Mouse (Mus musculus) CH12.LX (cell line): ENCODE results near the gene Snx11. TPM values are rescaled to one million over a fixed set of nuclear protein-coding genes. Genes with fewer than 3 reads are reported as not detected.
A peak's percentile ranks its signal among the peaks of the same experiment; 100 is the strongest.

Source experiments
- DNase-seq: peaks from one replicate; pipeline ENCODE4 v3.0.0-alpha.2; 2013; ENCODE audit errors: extremely low read depth
- H3K27ac ChIP-seq: 2 replicates; pipeline ENCODE4 v1.5.1; 2012; ENCODE audit warnings: low read depth, mild to moderate bottlenecking, control low read depth, moderate library complexity; ENCODE audit not compliant: insufficient read depth
- H3K27me3 ChIP-seq: replicated peaks from 2 replicates; pipeline ENCODE3; 2012; ENCODE audit warnings: inconsistent platforms
- H3K36me3 ChIP-seq, 2 experiments: replicated peaks in 1 of 2; 2 replicates each; pipeline versions ENCODE3 to v1.6.1; 2012; ENCODE audit warnings: inconsistent platforms in 1 of 2, low read length in 1 of 2, mild to moderate bottlenecking in 1 of 2, mixed read lengths in 1 of 2, moderate library complexity in 1 of 2; ENCODE audit not compliant: control insufficient read depth in 1 of 2, insufficient read depth in 1 of 2
- H3K4me1 ChIP-seq, 2 experiments: 2 replicates each; pipeline ENCODE4 v1.6.1; 2012; ENCODE audit warnings: inconsistent platforms in 1 of 2, moderate library complexity in 1 of 2; ENCODE audit not compliant: insufficient read depth in 2 of 2, control insufficient read depth in 1 of 2
- H3K4me2 ChIP-seq: 2 replicates; pipeline ENCODE4 v1.6.1; 2012; ENCODE audit warnings: low read depth, mild to moderate bottlenecking, control low read depth; ENCODE audit not compliant: poor library complexity, insufficient read depth, severe bottlenecking
- H3K4me3 ChIP-seq, 3 experiments: fragments of 150-350 bp in 1 of 3; sonication (generic) in 1 of 3; replicated peaks in 1 of 3; 2 replicates each; pipeline versions ENCODE3 to v1.5.1; 2011 to 2012; ENCODE audit warnings: low read depth in 2 of 3, low read length in 2 of 3, mild to moderate bottlenecking in 2 of 3, moderate library complexity in 2 of 3, control low read depth in 1 of 3, improper control_type of control experiment in 1 of 3, inconsistent platforms in 1 of 3, mixed read lengths in 1 of 3; ENCODE audit not compliant: poor library complexity in 1 of 3
- H3K79me2 ChIP-seq: replicated peaks from 2 replicates; pipeline ENCODE4 v1.6.1; 2012; ENCODE audit warnings: mild to moderate bottlenecking, moderate library complexity; ENCODE audit not compliant: control insufficient read depth, poor library complexity, insufficient read depth, severe bottlenecking; ENCODE audit errors: extremely low read depth
- H3K9ac ChIP-seq: 2 replicates; pipeline ENCODE4 v1.6.1; 2012; ENCODE audit warnings: low read depth, mild to moderate bottlenecking, control low read depth, moderate library complexity; ENCODE audit not compliant: insufficient read depth
- H3K9me3 ChIP-seq: replicated peaks from 2 replicates; pipeline ENCODE3; 2012; ENCODE audit warnings: low read length, inconsistent platforms, mixed read lengths
- BHLHE40 ChIP-seq: IDR thresholded peaks from 2 replicates; pipeline ENCODE4 v1.6.1; 2011; ENCODE audit warnings: mild to moderate bottlenecking, low read depth, low read length, improper control_type of control experiment
- CTCF ChIP-seq, 2 experiments: IDR thresholded peaks in 1 of 2; conservative IDR thresholded peaks in 1 of 2; 2 replicates each; pipeline ENCODE4 v1.5.1; 2011 to 2012; ENCODE audit warnings: low read depth in 2 of 2, low read length in 2 of 2, improper control_type of control experiment in 1 of 2, inconsistent platforms in 1 of 2, mild to moderate bottlenecking in 1 of 2, moderate library complexity in 1 of 2
- E2F4 ChIP-seq: IDR thresholded peaks from 2 replicates; pipeline ENCODE4 v1.6.1; 2011; ENCODE audit warnings: low read depth, low read length, improper control_type of control experiment; ENCODE audit not compliant: insufficient replicate concordance
- GABPA ChIP-seq: IDR thresholded peaks from 2 replicates; pipeline ENCODE4 v1.6.1; 2012; ENCODE audit warnings: low read depth, low read length, improper control_type of control experiment, inconsistent platforms; ENCODE audit not compliant: insufficient replicate concordance
- JUND ChIP-seq: conservative IDR thresholded peaks from 2 replicates; pipeline ENCODE4 v1.6.1; 2011; ENCODE audit warnings: low read depth, low read length, improper control_type of control experiment
- KAT2A ChIP-seq: IDR thresholded peaks from 2 replicates; pipeline ENCODE4 v1.6.1; 2012; ENCODE audit warnings: low read length, improper control_type of control experiment, inconsistent platforms; ENCODE audit not compliant: insufficient replicate concordance
- MAX ChIP-seq: IDR thresholded peaks from 2 replicates; pipeline ENCODE4 v1.6.1; 2011; ENCODE audit warnings: low read length, improper control_type of control experiment
- MXI1 ChIP-seq: IDR thresholded peaks from 2 replicates; pipeline ENCODE4 v1.6.1; 2011; ENCODE audit warnings: mild to moderate bottlenecking, low read depth, low read length, improper control_type of control experiment
- NELFE ChIP-seq: IDR thresholded peaks from 2 replicates; pipeline ENCODE4 v1.6.1; 2011; ENCODE audit warnings: low read depth, low read length, improper control_type of control experiment
- RAD21 ChIP-seq: IDR thresholded peaks from 2 replicates; pipeline ENCODE4 v1.6.1; 2011; ENCODE audit warnings: low read depth, mild to moderate bottlenecking, low read length, improper control_type of control experiment, moderate library complexity
- TCF12 ChIP-seq: IDR thresholded peaks from 2 replicates; pipeline ENCODE4 v1.6.1; 2014; ENCODE audit warnings: low read depth, mild to moderate bottlenecking, inconsistent platforms, low read length, improper control_type of control experiment
- USF2 ChIP-seq: conservative IDR thresholded peaks from 2 replicates; pipeline ENCODE4 v1.6.1; 2011; ENCODE audit warnings: low read depth, low read length, improper control_type of control experiment
- ZMIZ1 ChIP-seq: IDR thresholded peaks from 2 replicates; pipeline ENCODE4 v1.6.1; 2012; ENCODE audit warnings: low read depth, mild to moderate bottlenecking, inconsistent platforms, low read length, improper control_type of control experiment
- ZNF384 ChIP-seq: IDR thresholded peaks from 2 replicates; pipeline ENCODE4 v1.6.1; 2012; ENCODE audit warnings: low read depth, low read length, improper control_type of control experiment, inconsistent platforms
- dilution Hi-C: fragments of 300-500 bp; cut with MboI; formaldehyde crosslinking; loops from 2 replicates; pipeline ENCODE4 v1.14.3; 2020; ENCODE audit warnings: low sequenced_read_pairs; ENCODE audit not compliant: extremely low pct_unique_long_range_greater_than_20kb, extremely low pct_ligation_motif_present
- in situ Hi-C: fragments of 300-500 bp; cut with MboI; formaldehyde crosslinking; loops from 3 replicates; pipeline ENCODE4 v1.14.3; 2019; ENCODE audit warnings: low sequenced_read_pairs, low pct_ligation_motif_present, low pct_unique_long_range_greater_than_20kb, mixed read lengths
- polyA plus RNA-seq: library from polyadenylated mRNA; unstranded; fragments of >175 nt; gene quantifications from 2 replicates; pipeline ENCODE4 v1.2.1, GENCODE M21; 2012; ENCODE audit warnings: low read depth; ENCODE audit not compliant: insufficient read length
- total RNA-seq, 2 experiments: library from RNA; depleted of rRNA; stranded (reverse); fragments of 300-350 nt in 1 of 2; fragments of >200 nt in 1 of 2; gene quantifications; 2 replicates each; pipeline ENCODE4 v1.2.3; 2012 to 2014

Gene Snx11
- total and polyA plus RNA-seq, 3 experiments: 153 to 244 (median 217) TPM

DNA sequence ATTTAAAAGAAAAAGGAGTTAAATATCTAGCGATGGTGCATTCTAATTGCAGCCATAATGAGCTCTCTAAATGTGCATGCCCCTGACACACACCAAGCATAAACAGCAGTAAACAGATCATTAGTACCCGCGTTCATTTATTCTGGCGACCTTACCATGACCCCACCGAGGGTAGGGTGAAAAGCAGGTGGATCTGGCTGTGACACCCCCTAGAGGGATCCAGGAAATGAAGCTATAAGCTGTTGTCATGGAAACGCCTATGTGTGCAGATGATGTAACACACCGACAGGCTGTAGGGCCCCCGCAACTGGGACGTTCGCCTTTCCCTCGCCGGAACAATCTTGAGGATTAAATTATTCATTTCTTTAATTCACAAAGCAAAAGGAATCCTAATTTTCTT, 35.4 kb downstream of the Snx11 start:
- TF ChIP-seq ZNF384 (no peak), RAD21 (no peak), MXI1 (no peak), BHLHE40 (no peak), E2F4 (no peak), JUND (no peak), ZMIZ1 (no peak), NELFE (no peak), TCF12 (no peak), USF2 (no peak)
- TF ChIP-seq, all 38 proteins: peak for 0
- dilution Hi-C loops (no loop called here), in situ Hi-C loops (no loop called here)
- no peak overlapping the region for H3K9ac ChIP-seq
- H3K27me3 ChIP-seq: peaks cover 39% of the 10 kb centered on the region
- no peaks in the 10 kb centered on the region for H3K36me3 ChIP-seq
- peaks cover 0 to 2% of the 10 kb centered on the region in 2 experiments; a peak in 1 of 4 replicates for H3K4me1 ChIP-seq
- H3K4me2 ChIP-seq: peak overlapping the region; percentile 39; the same call in 1 of the 2 replicates
- H3K4me3 ChIP-seq: no peak overlapping the region
- no peak for DNase-seq
- no peaks in the 10 kb centered on the region for H3K9me3 ChIP-seq
- no peak overlapping the region for H3K27ac ChIP-seq
- no peaks in the 10 kb centered on the region for H3K79me2 ChIP-seq

DNA sequence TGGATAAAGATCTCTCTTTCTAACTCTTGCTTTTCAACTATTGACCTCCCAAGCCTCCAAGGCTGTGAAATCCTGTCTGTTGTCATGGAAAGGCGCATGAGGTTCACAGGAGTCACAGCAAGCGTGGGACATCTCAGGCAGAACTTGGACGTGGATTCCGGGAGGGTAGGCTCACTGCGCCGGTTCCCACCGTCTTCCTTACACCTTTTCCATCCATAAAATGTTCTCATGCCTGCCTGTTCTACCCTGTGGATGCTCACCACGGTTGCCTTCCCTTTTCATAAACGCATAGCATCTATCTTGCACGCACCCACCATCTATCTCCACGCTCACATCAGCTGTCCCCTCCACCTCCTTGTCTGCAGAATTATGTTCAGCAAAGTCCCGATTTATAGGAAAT, 36.6 kb downstream of the Snx11 start:
- dilution Hi-C loops: no loop called here
- peaks cover 0 to 2% of the 10 kb centered on the region in 2 experiments; a peak in 1 of 4 replicates for H3K4me1 ChIP-seq
- no peaks in the 10 kb centered on the region for H3K9me3 ChIP-seq
- H3K9ac ChIP-seq: no peak overlapping the region
- peaks cover 36% of the 10 kb centered on the region for H3K27me3 ChIP-seq
- in situ Hi-C loops: no loop called here
- H3K36me3 ChIP-seq: no peaks in the 10 kb centered on the region
- H3K79me2 ChIP-seq: no peaks in the 10 kb centered on the region
- H3K4me3 ChIP-seq: no peak overlapping the region
- TF ChIP-seq KAT2A (no peak), ZMIZ1 (no peak), GABPA (no peak), CTCF (conservative IDR thresholded peaks at IDR 0.05 in 1 of 2, IDR thresholded peaks at IDR 0.05 in 1 of 2; ENCODE audit: low read depth in 2 of 2, low read length in 2 of 2) (no peak), MAX (no peak)
- TF ChIP-seq, all 38 proteins: peak for 0
- H3K27ac ChIP-seq: no peak overlapping the region
- DNase-seq: no peak
- no peak overlapping the region for H3K4me2 ChIP-seq
